Mouse (Mus musculus) spleen, postnatal 10 days (tissue): ENCODE data around the gene Gm10643.

Source experiments
- DNase-seq, 2 experiments: peaks; one replicate each; pipeline ENCODE4 v3.0.0; 2021 to 2022; ENCODE audit warnings: low spot score in 2 of 2

The Gm10643 gene

GRCm38 (mm10) chr8:84042066-84042947 lies 22.6 kb downstream of the Gm10643 start, which contains the start of gene Il27ra:
Il27ra (minus strand) TSS chr8:84042589.
- DNase-seq = peak; percentile 44 to 68

GRCm38 (mm10) chr8:84039050-84039449 lies 25.9 kb downstream of the Gm10643 start:
- peak; percentile 56 to 79 for DNase-seq

- DNase-seq = no peak
Measured at GRCm38 (mm10) chr8:84038015-84038414, 26.9 kb downstream of the Gm10643 start.

GRCm38 (mm10) chr8:84032777-84033176 lies 32.2 kb downstream of the Gm10643 start:
- no peak for DNase-seq

GRCm38 (mm10) chr8:84029272-84029671 lies 35.7 kb downstream of the Gm10643 start:
- DNase-seq = no peak

- peak in 1 of 2 experiments; percentile 75 for DNase-seq
Measured at GRCm38 (mm10) chr8:84027449-84027848, 37.5 kb downstream of the Gm10643 start.

- peak in 1 of 2 experiments; percentile 55 for DNase-seq
Measured at GRCm38 (mm10) chr8:84025863-84026262, 39.1 kb downstream of the Gm10643 start.

GRCm38 (mm10) chr8:84024171-84024570 lies 40.8 kb downstream of the Gm10643 start:
- DNase-seq = peak; percentile 56 to 76

- DNase-seq = no peak
Measured at GRCm38 (mm10) chr8:84023631-84024030, 41.3 kb downstream of the Gm10643 start.

- no peak for DNase-seq
Measured at GRCm38 (mm10) chr8:84023085-84023484, 41.9 kb downstream of the Gm10643 start.

- no peak for DNase-seq
Measured at GRCm38 (mm10) chr8:84021569-84021968, 43.4 kb downstream of the Gm10643 start.

GRCm38 (mm10) chr8:84021096-84021495 lies 43.8 kb downstream of the Gm10643 start, which contains the start of gene Palm3:
Palm3 (plus strand) TSS chr8:84021471.
- DNase-seq = no peak

GRCm38 (mm10) chr8:84019738-84020137 lies 45.2 kb downstream of the Gm10643 start:
- DNase-seq = no peak

- DNase-seq = no peak
Measured at GRCm38 (mm10) chr8:84015833-84016232, 49.1 kb downstream of the Gm10643 start.
